24 mouse cellular contexts compared by ENCODE assay signal in the genomic region with DNA sequence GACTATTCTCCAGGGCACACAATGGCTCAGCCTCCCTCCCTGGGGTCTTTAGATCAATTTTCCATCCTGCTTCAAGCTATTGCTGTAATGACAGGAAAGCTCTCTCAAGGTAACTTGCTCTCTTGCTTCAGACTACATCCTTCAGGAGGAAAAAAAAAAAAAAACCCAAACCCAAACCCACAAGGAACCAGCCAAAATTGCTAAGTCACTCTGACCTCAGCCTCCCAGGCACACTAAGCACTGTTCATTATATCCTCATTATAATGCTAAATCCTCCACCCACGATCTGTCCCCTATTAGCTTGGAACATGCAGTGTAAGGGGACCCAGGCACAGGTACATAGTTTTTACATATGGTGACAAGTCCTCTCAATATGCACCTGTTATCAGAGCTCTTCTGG.
DNase-seq lines count a peak whose midpoint lies in the region; ATAC-seq and TF ChIP-seq lines count a peak whose summit lies in the region.
"Had no signal": no experiment of that assay in that cellular context is flagged by ENCODE, and none has a peak within 500 bp of the region (broad histone marks: within the 10 kb centered on the region; RNA-seq: fewer than 3 reads in every experiment).

No protein-coding gene starts in this region.

- in situ Hi-C loops in ES-E14 (cut with MboI; ENCODE audit: low sequenced_read_pairs in 2 of 2, unreplicated experiment in 2 of 2): no loop called here

- H3K27ac ChIP-seq in ES-E14 (ENCODE audit: insufficient read depth, low read depth, low read length, poor library complexity, severe bottlenecking): no peak overlapping the region
- H3K27ac ChIP-seq: forebrain, embryonic 10.5 days; forebrain, embryonic 13.5 days; hindbrain, embryonic 10.5 days; hindbrain, embryonic 13.5 days; intestine, embryonic 15.5 days had no signal

- no peak overlapping the region for H3K4me3 ChIP-seq in ES-E14 (ENCODE audit: insufficient read depth in 1 of 2, low read depth in 1 of 2, low read length in 2 of 2, poor library complexity in 1 of 2, severe bottlenecking in 1 of 2)
- H3K4me3 ChIP-seq: forebrain, embryonic 10.5 days; forebrain, embryonic 13.5 days; hindbrain, embryonic 10.5 days; hindbrain, embryonic 13.5 days; intestine, embryonic 15.5 days had no signal

- H3K9ac ChIP-seq in ES-E14 (ENCODE audit: insufficient read depth, low read depth, low read length, poor library complexity, severe bottlenecking): no peak overlapping the region
- H3K9ac ChIP-seq: forebrain, embryonic 13.5 days; hindbrain, embryonic 13.5 days; intestine, embryonic 15.5 days had no signal

- H3K4me1 ChIP-seq in ES-E14 (ENCODE audit: control insufficient read depth in 2 of 2, insufficient read depth in 2 of 2, low read length in 2 of 2, poor library complexity in 1 of 2): peaks cover 2 to 25% of the 10 kb centered on the region in 2 experiments; a peak in 3 of 4 replicates
- H3K4me1 ChIP-seq: forebrain, embryonic 13.5 days; intestine, embryonic 15.5 days had no signal

- peak; percentile 84 for ATAC-seq in granulocyte monocyte progenitor cell, adult 5-6 weeks (replicated peaks; ENCODE audit: poor library complexity, severe bottlenecking)
- ATAC-seq in megakaryocyte progenitor cell, adult 5-6 weeks (replicated peaks; ENCODE audit: poor library complexity): peak; percentile 55
- ATAC-seq: CD4-positive, CD25-positive, alpha-beta regulatory T cell, adult 4 months; forebrain, embryonic 13.5 days; forebrain, embryonic 16.5 days; hindbrain, embryonic 16.5 days; intestine, embryonic 15.5 days; Patski had no signal

- H3K36me3 ChIP-seq in ES-E14 (ENCODE audit: control insufficient read depth, insufficient read depth, low read length, poor library complexity, severe bottlenecking): no peaks in the 10 kb centered on the region
- H3K36me3 ChIP-seq: forebrain, embryonic 10.5 days; hindbrain, embryonic 10.5 days; hindbrain, embryonic 13.5 days; intestine, embryonic 15.5 days had no signal

- H3K9me3 ChIP-seq in ES-E14 (ENCODE audit: control insufficient read depth, insufficient read depth, low read depth, low read length): no peaks in the 10 kb centered on the region
- H3K9me3 ChIP-seq: hindbrain, embryonic 13.5 days; intestine, embryonic 15.5 days had no signal

- DNase-seq in ES-E14 (ENCODE audit: low read depth, low spot score) (no peak), MN1 (ENCODE audit: low spot score) (no peak)
- no peak for DNase-seq in cerebellum, adult 9-11 months
- no peak for DNase-seq in ovary, postnatal 36 days (ENCODE audit: low spot score)
- DNase-seq: adrenal gland, adult 2 months; adrenal gland, postnatal 25 days; cerebellum, adult 18-20 months; cerebellum, adult 9-10 months; cerebellum, postnatal 25 days; gastrocnemius, postnatal 10 days; gastrocnemius, postnatal 36 days; heart, adult 11 months; kidney, adult 11 months had no signal

TF ChIP-seq in ES-E14, 5 proteins besides CTCF, POLR2A, EP300 and RAD21:
- TF ChIP-seq ZNF384 (IDR thresholded peaks at IDR 0.05; ENCODE audit: low read depth, low read length): 0 out of 2 replicates have a peak, but pooled peaks have one; percentile 36
- no peak for TF ChIP-seq ZC3H11A (IDR thresholded peaks at IDR 0.05; ENCODE audit: borderline replicate concordance, low read depth, low read length)
- TF ChIP-seq MAFK (IDR thresholded peaks at IDR 0.05; ENCODE audit: insufficient read depth, low read depth, low read length): peak; percentile 65
